Mouse (Mus musculus) C2C12 (cell line): ENCODE measurements around the gene Slain2.
"Not testable (repeated sequence)": the region's sequence is repeated elsewhere in the genome, so short reads cannot be mapped to it uniquely, and the experiment has no call there.

ENCODE experiments used
- CEBPB ChIP-seq: IDR thresholded peaks from one replicate; pipeline ENCODE4 v1.6.1; 2011; ENCODE audit warnings: low read depth, mild to moderate bottlenecking, control low read depth, moderate library complexity
- CTCF ChIP-seq: IDR thresholded peaks from one replicate; pipeline ENCODE4 v1.5.1; 2011; ENCODE audit not compliant: control insufficient read depth, insufficient read depth, insufficient read length
- FOSL1 ChIP-seq: IDR thresholded peaks from one replicate; pipeline ENCODE4 v1.8.0; 2011; ENCODE audit warnings: mild to moderate bottlenecking, low read length; ENCODE audit not compliant: poor library complexity, insufficient read depth, severe bottlenecking
- MAX ChIP-seq: IDR thresholded peaks from one replicate; pipeline ENCODE4 v1.6.1; 2011; ENCODE audit warnings: mild to moderate bottlenecking, control low read depth
- MYOD1 ChIP-seq: IDR thresholded peaks from one replicate; pipeline ENCODE4 v1.6.1; 2011; ENCODE audit warnings: low read depth; ENCODE audit not compliant: control insufficient read depth, insufficient read length
- MYOG ChIP-seq: IDR thresholded peaks from one replicate; pipeline ENCODE4 v1.6.1; 2011; ENCODE audit not compliant: control insufficient read depth, insufficient read length; ENCODE audit errors: extremely low read depth
- USF1 ChIP-seq: IDR thresholded peaks from one replicate; pipeline ENCODE4 v1.6.1; 2011; ENCODE audit warnings: low read depth, mild to moderate bottlenecking, control low read depth, moderate library complexity

DNA sequence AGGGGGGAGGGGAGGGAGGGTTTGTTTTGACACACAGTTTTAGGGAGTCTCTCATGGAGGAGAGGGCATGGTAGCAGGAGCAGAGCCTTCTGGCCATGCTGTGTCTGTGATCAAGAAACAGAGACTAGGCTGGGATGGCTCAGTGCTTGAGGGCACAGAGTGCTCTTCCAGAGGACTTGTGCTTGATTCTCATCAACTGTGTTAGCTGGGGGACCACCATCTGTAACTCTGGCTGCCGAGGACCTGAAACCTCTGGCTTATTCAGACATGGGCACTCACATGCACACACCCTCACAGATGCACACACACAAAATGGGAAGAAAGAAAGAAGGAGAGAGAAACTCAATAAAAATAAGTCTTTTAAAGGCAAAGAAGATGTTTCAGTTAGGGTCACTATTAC, 84.4 kb downstream of the Slain2 start:
- not testable (repeated sequence) for TF ChIP-seq FOSL1, CTCF, USF1, CEBPB, MAX, MYOG, MYOD1
